Mouse (Mus musculus) adrenal gland, adult 8-10 months (tissue): ENCODE data around the gene Fam53a. TPM values are rescaled to one million over a fixed set of nuclear protein-coding genes. Genes with fewer than 3 reads are reported as not detected.

Source experiments
- DNase-seq: peaks from one replicate; pipeline ENCODE4 v3.0.0; 2022
- total RNA-seq, 4 experiments: library from RNA; stranded (reverse); gene quantifications; 2 replicates each; pipeline ENCODE4 v1.2.4; 2022

Fam53a gene
- 10 to 100 TPM; 28.1 to 40.8 (median 34.8) TPM for total RNA-seq

GRCm38 (mm10) chr5:33629301-33629987, at the start of gene Fam53a, which contains the start of gene Gm9903:
TSS of gene Fam53a (minus strand) at chr5:33629635.
TSS of gene Gm9903 (plus strand) at chr5:33629925.
- DNase-seq, result peak; percentile 99

GRCm38 (mm10) chr5:33678244-33678643, 48.8 kb upstream of the Fam53a start:
- no peak for DNase-seq

- DNase-seq, result no peak
Observed at GRCm38 (mm10) chr5:33675964-33676363, 46.5 kb upstream of the Fam53a start.

- DNase-seq, result no peak
Observed at GRCm38 (mm10) chr5:33674439-33674838, 45.0 kb upstream of the Fam53a start.

GRCm38 (mm10) chr5:33671659-33672058, 42.2 kb upstream of the Fam53a start:
- no peak for DNase-seq

GRCm38 (mm10) chr5:33668223-33668622, 38.8 kb upstream of the Fam53a start:
- DNase-seq, result no peak

- DNase-seq, result no peak
Observed at GRCm38 (mm10) chr5:33658664-33659050, 29.2 kb upstream of the Fam53a start.

- DNase-seq, result peak; percentile 99
Observed at GRCm38 (mm10) chr5:33657787-33658663, 28.6 kb upstream of the Fam53a start, which contains the start of the genes Tacc3 and Tmem129. TSS of gene Tacc3 (plus strand) at chr5:33658128. TSS of gene Tmem129 (minus strand) at chr5:33658416.

GRCm38 (mm10) chr5:33657251-33657786, 27.9 kb upstream of the Fam53a start:
- no peak for DNase-seq

GRCm38 (mm10) chr5:33656739-33657138, 27.3 kb upstream of the Fam53a start:
- DNase-seq, result no peak

- no peak for DNase-seq
Observed at GRCm38 (mm10) chr5:33655251-33655840, 25.9 kb upstream of the Fam53a start.

- DNase-seq, result no peak
Observed at GRCm38 (mm10) chr5:33654424-33654823, 25.0 kb upstream of the Fam53a start.

GRCm38 (mm10) chr5:33652783-33653173, 23.3 kb upstream of the Fam53a start:
- DNase-seq, result no peak

- DNase-seq, result peak; percentile 95
Observed at GRCm38 (mm10) chr5:33651921-33652782, 22.7 kb upstream of the Fam53a start, which contains the start of gene Slbp. TSS of gene Slbp (minus strand) at chr5:33652574.

GRCm38 (mm10) chr5:33651541-33651920, 22.1 kb upstream of the Fam53a start:
- no peak for DNase-seq

GRCm38 (mm10) chr5:33651017-33651416, 21.6 kb upstream of the Fam53a start:
- no peak for DNase-seq

GRCm38 (mm10) chr5:33640652-33641051, 11.2 kb upstream of the Fam53a start:
- no peak for DNase-seq

GRCm38 (mm10) chr5:33638826-33639225, 9.4 kb upstream of the Fam53a start:
- no peak for DNase-seq

- no peak for DNase-seq
Observed at GRCm38 (mm10) chr5:33637606-33638350, 8.3 kb upstream of the Fam53a start.

- DNase-seq, result no peak
Observed at GRCm38 (mm10) chr5:33635361-33635760, 5.9 kb upstream of the Fam53a start.

GRCm38 (mm10) chr5:33632526-33632925, 3.1 kb upstream of the Fam53a start:
- no peak for DNase-seq
